Mouse (Mus musculus) stomach, postnatal 0 days (tissue): Measurements from ENCODE around the gene Ift122.

ENCODE experiments used
- CTCF ChIP-seq: IDR thresholded peaks from 2 replicates; pipeline ENCODE4 v1.5.1; 2016; ENCODE audit warnings: antibody characterized with exemption, low read depth, mild to moderate bottlenecking, moderate library complexity
- EP300 ChIP-seq: optimal IDR thresholded peaks from 2 replicates; pipeline ENCODE3; 2016; ENCODE audit warnings: antibody characterized with exemption

GRCm38 (mm10) chr6:115962439-115963085 lies 109.3 kb downstream of the Ift122 start:
- TF ChIP-seq CTCF: peak; percentile 70
- TF ChIP-seq EP300: no peak
